Mouse (Mus musculus) layer of hippocampus, postnatal 14 days (tissue): ENCODE data around the gene Cox20. TPM values are rescaled to one million over a fixed set of nuclear protein-coding genes. Genes with fewer than 3 reads are reported as not detected.
"Not testable (repeated sequence)": the region's sequence is repeated elsewhere in the genome, so short reads cannot be mapped to it uniquely, and the experiment has no call there.

Experiments used
- DNase-seq, 2 experiments: peaks; one replicate each; pipeline ENCODE4 v3.0.0; 2021 to 2022; ENCODE audit warnings: low spot score in 2 of 2, mixed read lengths in 1 of 2
- microRNA-seq, 2 experiments: library from miRNA; unstranded; fragments of <30 nt; microRNA quantifications; one replicate each; pipeline ENCODE4 v1.2.0; 2021
- total RNA-seq, 2 experiments: library from RNA; stranded (reverse); gene quantifications; 2 replicates each; pipeline ENCODE4 v1.2.3; 2021

Cox20 gene
- total RNA-seq, 2 experiments from 2014 or later: 40.5 to 46.1 TPM

DNA sequence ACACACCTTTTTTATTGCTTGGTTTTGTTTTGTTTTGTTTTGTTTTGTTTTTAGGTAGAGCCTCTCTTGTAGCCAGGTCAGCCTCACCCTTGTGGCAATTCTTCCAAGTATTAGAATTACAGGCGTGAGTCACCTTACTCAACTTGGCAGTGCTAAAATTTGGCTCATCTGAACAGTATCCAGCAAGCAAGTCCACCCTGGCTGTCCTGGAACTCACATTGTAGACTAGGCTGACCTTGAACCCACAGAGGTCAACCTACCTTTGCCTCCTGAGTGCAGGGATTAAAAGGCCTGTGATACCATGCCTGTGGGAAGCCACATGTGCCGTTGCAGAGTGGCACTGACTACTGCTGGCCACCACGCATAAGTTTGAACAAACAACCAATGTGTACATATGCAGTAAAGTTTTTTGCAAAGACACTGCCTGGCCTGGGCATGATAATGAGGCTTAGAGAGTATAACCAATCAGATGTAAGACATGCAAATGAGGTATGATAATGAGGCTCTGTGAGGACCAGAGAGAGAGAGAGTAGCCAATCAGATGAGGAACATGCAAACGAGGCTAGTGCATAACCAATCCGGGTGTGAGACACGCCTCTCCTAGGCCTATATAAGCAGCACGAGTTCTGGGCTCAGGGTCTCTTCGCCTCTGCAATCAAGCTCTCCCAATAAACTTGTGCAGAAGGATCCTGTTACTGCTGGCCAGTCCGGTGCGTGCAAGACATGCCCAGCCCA is 25.3 kb downstream of the Cox20 start:
- DNase-seq: not testable (repeated sequence)

DNA sequence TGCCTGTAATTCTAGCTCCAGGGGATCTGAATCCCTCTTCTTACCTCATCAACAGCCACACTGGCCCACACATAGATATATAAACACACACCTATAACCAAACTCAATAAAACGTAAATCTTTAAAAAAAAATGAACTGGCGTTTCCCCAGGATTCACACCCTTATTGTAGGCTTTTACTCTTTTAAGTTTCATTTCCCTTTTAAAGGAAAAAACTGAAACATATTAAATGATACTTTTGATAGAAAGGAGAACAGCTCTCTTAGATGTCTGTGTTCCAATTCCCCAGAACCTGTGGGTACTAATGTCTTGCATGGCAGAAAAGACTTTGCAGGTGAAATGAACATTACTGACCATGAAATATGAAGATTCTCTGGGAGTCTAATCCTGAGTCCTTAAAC is 31.9 kb downstream of the Cox20 start:
- DNase-seq: no peak

DNA sequence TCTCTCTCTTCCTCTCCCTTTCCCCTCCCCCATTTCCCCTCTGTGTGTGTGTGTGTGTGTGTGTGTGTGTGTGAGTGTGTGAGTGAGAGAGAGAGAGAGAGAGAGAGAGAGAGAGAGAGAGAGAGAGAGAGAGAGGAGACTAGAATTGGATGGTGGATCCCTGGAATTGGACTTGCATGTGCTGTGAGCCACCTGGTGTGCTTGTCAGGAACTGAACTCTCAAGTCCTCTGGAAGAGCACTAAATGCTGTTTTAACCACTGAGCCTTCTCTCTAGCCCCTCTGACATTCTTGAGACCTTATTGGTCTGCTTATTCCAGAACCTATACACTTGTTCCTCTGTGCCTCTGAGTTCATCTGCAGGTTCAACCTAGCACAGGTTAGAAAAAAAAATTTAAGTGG is 32.7 kb downstream of the Cox20 start:
- no peak for DNase-seq

DNA sequence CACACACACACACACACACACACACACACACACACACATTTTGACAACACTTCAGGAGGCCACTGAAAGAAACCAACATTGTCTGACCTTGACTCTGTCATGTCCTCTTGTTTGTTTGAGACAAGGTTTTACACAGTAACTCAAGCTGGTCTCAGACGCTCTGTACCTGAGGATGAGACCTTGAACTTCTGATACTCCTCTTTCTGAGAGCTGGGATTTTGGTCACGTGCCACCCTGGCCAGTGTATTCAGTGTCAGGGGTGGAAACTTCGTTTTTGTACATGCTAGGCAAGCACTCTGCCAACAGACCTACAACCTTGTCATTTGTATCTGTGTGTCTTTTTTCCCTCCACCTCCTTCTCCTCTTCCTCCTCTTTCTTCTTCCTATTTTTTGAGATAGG is 35.6 kb downstream of the Cox20 start:
- DNase-seq: no peak

DNA sequence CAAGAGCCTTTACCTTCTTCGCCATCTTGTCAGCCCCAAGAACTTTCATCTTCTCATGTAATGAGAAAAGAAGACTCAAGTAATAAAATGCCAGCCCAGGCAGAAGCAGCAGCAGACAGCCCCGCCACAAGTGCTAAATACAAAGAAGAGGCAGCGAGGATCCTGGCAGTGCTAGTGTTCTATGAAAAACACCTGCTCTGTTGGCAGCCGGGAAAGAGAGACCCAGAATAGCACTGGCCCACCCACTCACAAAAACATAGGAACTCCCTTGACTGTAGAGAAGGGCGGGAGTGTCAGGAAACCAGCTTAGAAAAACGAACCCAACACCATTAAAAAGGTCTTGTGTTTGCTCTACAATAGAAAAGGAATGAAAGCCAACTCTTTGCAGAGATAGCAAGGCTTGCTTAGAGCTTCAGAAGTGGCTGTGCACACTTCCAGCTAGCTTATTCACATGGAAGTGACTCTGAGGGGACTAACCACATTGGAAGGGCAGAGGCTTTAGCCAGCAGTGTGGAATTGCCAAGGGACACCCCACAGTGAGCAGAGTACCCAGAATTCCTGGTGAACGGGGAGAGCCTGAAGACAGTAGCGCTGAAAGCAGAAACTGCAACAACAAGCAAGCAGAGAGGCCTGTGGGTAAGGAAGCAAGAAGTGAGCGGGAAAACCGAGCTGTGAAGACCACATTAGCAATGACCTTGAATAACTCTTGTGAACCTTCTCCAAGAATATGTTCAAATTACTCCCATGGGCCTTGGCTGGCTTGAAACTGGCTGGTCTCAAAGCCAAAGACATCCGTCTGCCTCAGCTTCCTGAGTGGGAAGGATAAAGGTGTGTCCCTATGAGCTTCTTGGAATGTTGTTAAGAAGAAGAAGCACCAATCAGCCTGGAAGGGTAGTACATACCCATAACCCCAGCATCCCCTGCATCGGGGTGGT is 39.1 kb downstream of the Cox20 start:
- peak; percentile 57 to 88 for DNase-seq

DNA sequence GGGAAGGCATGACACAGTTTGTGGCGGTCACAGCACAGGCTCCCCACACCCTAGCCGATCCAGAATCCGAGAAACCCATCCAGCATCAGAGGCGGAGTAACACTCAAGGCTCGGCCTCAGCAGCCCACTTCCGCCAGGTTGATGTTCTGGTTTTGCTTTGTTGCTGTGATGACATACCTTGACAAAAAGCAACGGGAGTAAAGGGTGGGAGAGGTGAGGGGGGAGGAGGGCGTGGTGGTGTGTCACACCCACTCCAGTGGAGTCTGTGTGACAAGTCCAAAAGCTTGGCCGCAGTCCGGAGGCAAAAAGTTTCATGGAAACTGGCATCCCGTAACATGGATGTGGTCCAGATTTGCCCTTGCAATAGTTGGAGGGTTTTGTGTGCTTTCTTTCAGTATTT is 41.3 kb downstream of the Cox20 start:
- DNase-seq: no peak

DNA sequence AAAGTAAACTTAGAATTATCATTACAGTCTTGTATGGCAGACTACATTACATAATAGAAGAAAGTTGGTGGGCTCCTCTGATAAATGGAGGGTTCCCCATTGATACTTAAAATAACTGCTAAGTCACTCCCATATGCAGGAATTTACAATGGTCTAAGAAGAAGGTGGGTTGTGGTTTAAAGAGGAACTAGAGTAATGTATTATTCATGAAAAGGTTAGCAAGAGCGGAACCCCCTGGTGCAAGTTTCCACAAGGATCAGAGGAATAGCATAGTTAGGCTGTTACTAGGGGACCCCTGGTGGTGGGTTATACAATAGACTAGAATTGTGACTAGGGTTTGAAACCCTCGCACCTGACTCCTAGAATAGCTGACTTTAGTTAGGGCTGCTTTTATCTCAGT is 41.8 kb downstream of the Cox20 start:
- no peak for DNase-seq

DNA sequence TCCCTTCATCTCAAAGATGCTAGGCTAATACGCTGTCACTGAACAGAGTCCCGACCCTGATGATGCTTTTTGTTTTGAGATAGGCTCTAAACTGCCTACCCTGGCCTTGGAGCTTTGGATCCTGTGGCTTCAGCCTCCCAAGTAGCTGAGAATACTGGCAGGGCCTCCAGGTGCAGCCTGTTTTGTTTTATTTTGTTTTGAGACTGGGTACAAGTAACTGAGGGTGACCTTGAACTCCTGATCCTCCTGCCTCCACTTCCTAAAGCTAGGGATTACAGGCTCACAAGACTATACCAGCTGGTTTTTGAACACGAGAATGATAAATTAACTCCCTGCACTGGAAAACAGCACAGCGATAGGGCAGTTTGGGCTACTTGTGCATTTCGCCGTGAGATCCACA is 46.2 kb downstream of the Cox20 start:
- DNase-seq: no peak

DNA sequence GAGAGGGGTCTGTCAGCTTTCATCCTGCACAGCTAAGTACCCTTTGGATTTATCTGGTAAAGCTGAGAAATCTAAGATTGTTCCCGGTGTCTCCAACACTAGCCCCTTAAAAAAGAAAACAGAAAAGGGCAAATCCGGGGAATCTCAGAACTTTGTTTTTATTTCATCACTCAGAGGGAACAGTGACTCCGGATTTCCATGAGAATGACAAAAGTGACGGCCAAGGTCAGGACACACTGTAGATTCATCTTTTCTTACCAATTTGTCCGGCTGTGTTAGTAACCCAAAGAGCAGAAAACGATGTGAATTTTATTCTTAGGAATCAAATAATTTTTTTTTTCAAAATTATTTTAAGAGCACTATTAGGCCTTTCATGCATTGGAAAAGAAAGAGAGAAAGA is 49.2 kb downstream of the Cox20 start:
- no peak for DNase-seq

DNA sequence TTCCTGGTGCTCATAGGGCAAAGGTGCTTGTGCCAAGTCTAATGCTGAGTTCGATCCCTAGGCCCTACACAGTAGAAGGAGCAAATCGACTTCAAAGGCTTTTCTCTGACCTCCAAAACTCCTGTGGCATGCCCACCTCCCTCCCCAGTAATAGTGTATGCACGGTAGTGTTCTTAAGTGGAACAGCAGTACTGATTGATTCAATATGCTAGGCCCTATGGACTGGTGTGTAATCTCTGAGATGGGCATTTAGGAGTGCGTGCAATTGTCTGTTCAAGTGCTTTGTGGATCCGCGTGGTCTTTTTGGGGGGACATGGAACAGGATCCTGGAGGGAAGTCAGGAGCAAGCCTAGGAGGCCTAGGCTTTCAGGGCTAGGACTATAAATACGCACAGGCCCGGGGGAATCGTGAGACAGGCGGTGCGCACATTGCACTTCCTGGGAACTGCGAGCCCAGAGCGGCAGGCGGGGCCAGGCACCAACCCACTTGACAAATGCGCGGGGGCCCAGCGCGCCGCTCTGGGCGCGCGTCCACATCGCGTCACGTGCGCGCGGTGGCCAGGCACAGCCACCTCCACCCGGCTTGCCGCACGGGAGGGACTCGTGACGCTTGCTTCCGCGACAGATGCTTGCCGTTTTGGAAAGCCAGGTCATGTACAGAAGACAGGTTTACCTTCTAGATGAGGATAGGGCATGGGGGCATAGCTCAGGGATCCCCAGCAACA is 49.8 kb downstream of the Cox20 start:
- peak; percentile 90 to 95 for DNase-seq

DNA sequence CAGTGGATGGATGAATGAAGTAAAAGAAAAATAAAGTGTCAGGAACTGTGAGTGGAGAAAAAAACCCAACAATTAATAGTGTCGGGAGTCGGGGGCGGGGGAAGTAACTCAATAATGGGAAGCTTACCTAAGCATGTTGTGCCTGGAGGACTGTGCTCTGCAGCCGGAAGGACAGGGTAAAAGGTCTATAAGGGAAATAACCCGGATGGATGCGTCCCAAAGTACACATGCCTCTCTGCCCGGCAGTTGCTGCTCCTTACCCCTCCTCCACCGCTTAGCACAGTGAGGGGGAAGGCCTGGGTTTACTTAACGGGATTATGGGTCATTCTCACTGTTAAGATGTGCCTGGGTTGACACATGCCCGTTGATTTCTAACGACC is 50.3 kb downstream of the Cox20 start:
- DNase-seq: no peak

Small RNA genes lying within 50 kb of the gene (microRNA-seq; reads per million reads assigned to microRNA genes)
- 0 reads per million in 2 experiments for gene Gm27458

Other genes with a start within 250 kb of the Cox20 start
- gene Desi2, start 131.7 kb upstream of the Cox20 start, total RNA-seq: 10 to 100 TPM; 21.8 to 23.5 TPM
- gene Hnrnpu, start 18.7 kb downstream of the Cox20 start, total RNA-seq: 100 to 1,000 TPM; 415 to 422 TPM
- 10 to 100 TPM in 1 of 2 experiments, 1 to 10 TPM in 1; 9.9 to 11.9 TPM for gene Efcab2, start 87.0 kb downstream of the Cox20 start, total RNA-seq
- gene Kif26b, start 210.0 kb downstream of the Cox20 start, total RNA-seq: 10 to 100 TPM; 25.9 to 27.3 TPM